Mouse (Mus musculus) kidney, adult 2 months (tissue): ENCODE data around the gene Tank.

Source experiments
- CTCF ChIP-seq: fragments of 200-500 bp; conservative IDR thresholded peaks from 2 replicates; pipeline ENCODE4 v1.5.1; 2011; ENCODE audit warnings: low read depth, mild to moderate bottlenecking, control low read depth, low read length, moderate library complexity, mixed read lengths; ENCODE audit not compliant: insufficient read depth, insufficient read length
- POLR2A ChIP-seq: fragments of 200-500 bp; IDR thresholded peaks from one replicate; pipeline ENCODE4 v1.6.1; 2011; ENCODE audit warnings: low read depth, low read length, control low read depth

- TF ChIP-seq POLR2A: no peak
- TF ChIP-seq CTCF: no peak
Measured at GRCm38 (mm10) chr2:61532326-61532725, 46.1 kb upstream of the Tank start.
